8 mouse cellular contexts compared by ENCODE assay signal in genomic region chr19:29066981-29067471, GRCm38 (mm10). TPM values are rescaled to one million over a fixed set of nuclear protein-coding genes. Genes with fewer than 3 reads are reported as not detected.
DNase-seq lines count a peak whose midpoint lies in the region; ATAC-seq and TF ChIP-seq lines count a peak whose summit lies in the region.

No protein-coding gene starts in this region.

- 11% methylated on average over 11 of the region's 11 CpGs for WGBS in embryonic facial prominence, embryonic 12.5 days
- WGBS in heart, embryonic 14.5 days, result 4% methylated on average over 11 of the region's 11 CpGs
- 21% methylated on average over 11 of the region's 11 CpGs for WGBS in kidney, embryonic 16.5 days

- H3K27ac ChIP-seq in embryonic facial prominence, embryonic 12.5 days, result no peak overlapping the region
- peak overlapping the region; percentile 60 to 86 for H3K27ac ChIP-seq in heart, embryonic 14.5 days (replicated peaks in 1 of 2; ENCODE audit: control insufficient read depth in 1 of 2, insufficient read depth in 1 of 2, low read depth in 2 of 2, low read length in 2 of 2)
- H3K27ac ChIP-seq in kidney, embryonic 16.5 days (ENCODE audit: low read length), result no peak overlapping the region

- peak overlapping the region; percentile 72 for H3K4me3 ChIP-seq in E14TG2a.4 (replicated peaks; ENCODE audit: low read length)
- H3K4me3 ChIP-seq in embryonic facial prominence, embryonic 12.5 days, result no peak overlapping the region
- H3K4me3 ChIP-seq in heart, embryonic 14.5 days (ENCODE audit: control insufficient read depth in 1 of 2, insufficient read depth in 1 of 2, low read depth in 1 of 2, low read length in 2 of 2), result peak overlapping the region; percentile 37 to 39
- peak overlapping the region; percentile 30 for H3K4me3 ChIP-seq in kidney, embryonic 16.5 days (ENCODE audit: low read length)

- ATAC-seq in embryonic facial prominence, embryonic 12.5 days (ENCODE audit: insufficient number of reproducible peaks, insufficient read depth, low FRiP score, low TSS enrichment), result no peak
- ATAC-seq in heart, embryonic 14.5 days (ENCODE audit: insufficient number of reproducible peaks, insufficient read depth, low FRiP score, low read depth), result peak; percentile 71
- ATAC-seq in kidney, embryonic 16.5 days (ENCODE audit: low FRiP score, low TSS enrichment), result peak; percentile 64

- peaks cover 46% of the 10 kb centered on the region for H3K4me1 ChIP-seq in E14TG2a.4 (replicated peaks; ENCODE audit: low read depth, low read length)
- H3K4me1 ChIP-seq in embryonic facial prominence, embryonic 12.5 days, result 0 out of 2 replicates have a peak, but pooled peaks cover 3% of the 10 kb centered on the region
- H3K4me1 ChIP-seq in heart, embryonic 14.5 days (ENCODE audit: control insufficient read depth in 2 of 2, insufficient read depth in 2 of 2, low read length in 2 of 2), result peaks cover 4 to 15% of the 10 kb centered on the region in 2 experiments; a peak in 3 of 4 replicates
- H3K4me1 ChIP-seq in kidney, embryonic 16.5 days (ENCODE audit: insufficient read depth, low read length), result peaks cover 15% of the 10 kb centered on the region

- no peak overlapping the region for H3K9ac ChIP-seq in embryonic facial prominence, embryonic 12.5 days
- peak overlapping the region; percentile 70 for H3K9ac ChIP-seq in heart, embryonic 14.5 days (ENCODE audit: low read length)
- no peak overlapping the region for H3K9ac ChIP-seq in kidney, embryonic 16.5 days (replicated peaks; ENCODE audit: low read length)

- peak; percentile 85 for DNase-seq in adipocyte (ENCODE audit: low spot score)
- DNase-seq in lung, postnatal 4 days, result peak; percentile 80
- DNase-seq in retina, postnatal 1 day, result peak; percentile 87
- no peak for DNase-seq in left cerebral cortex, adult 18-20 months (ENCODE audit: low spot score in 2 of 2)

- 0 out of 2 replicates have a peak overlapping the region, but pooled peaks have one; percentile 4 for H3K4me2 ChIP-seq in embryonic facial prominence, embryonic 12.5 days (replicated peaks)
- peak overlapping the region; percentile 67 for H3K4me2 ChIP-seq in heart, embryonic 14.5 days (ENCODE audit: low read length)
- peak overlapping the region; percentile 43 for H3K4me2 ChIP-seq in kidney, embryonic 16.5 days (replicated peaks; ENCODE audit: low read depth, low read length)

- H3K9me3 ChIP-seq in E14TG2a.4 (ENCODE audit: low read length), result no peaks in the 10 kb centered on the region
- H3K9me3 ChIP-seq in embryonic facial prominence, embryonic 12.5 days, result no peaks in the 10 kb centered on the region
- H3K9me3 ChIP-seq in heart, embryonic 14.5 days (ENCODE audit: control insufficient read depth, low read length), result no peaks in the 10 kb centered on the region
- H3K9me3 ChIP-seq in kidney, embryonic 16.5 days (ENCODE audit: low read length), result no peaks in the 10 kb centered on the region

- peaks cover 9% of the 10 kb centered on the region; the same call in 1 of the 2 replicates for H3K36me3 ChIP-seq in E14TG2a.4 (ENCODE audit: insufficient read depth, low read length)
- H3K36me3 ChIP-seq in embryonic facial prominence, embryonic 12.5 days, result no peaks in the 10 kb centered on the region
- H3K36me3 ChIP-seq in heart, embryonic 14.5 days (ENCODE audit: control insufficient read depth, insufficient read depth, low read length), result no peaks in the 10 kb centered on the region
- H3K36me3 ChIP-seq in kidney, embryonic 16.5 days (ENCODE audit: insufficient read depth, low read length), result no peaks in the 10 kb centered on the region

- no peaks in the 10 kb centered on the region for H3K27me3 ChIP-seq in E14TG2a.4 (ENCODE audit: insufficient read depth, low read length)
- H3K27me3 ChIP-seq in embryonic facial prominence, embryonic 12.5 days, result no peaks in the 10 kb centered on the region
- H3K27me3 ChIP-seq in heart, embryonic 14.5 days (ENCODE audit: control insufficient read depth, insufficient read depth, low read length), result no peaks in the 10 kb centered on the region
- H3K27me3 ChIP-seq in kidney, embryonic 16.5 days (ENCODE audit: insufficient read depth, low read length), result no peaks in the 10 kb centered on the region

- TF ChIP-seq CTCF in E14TG2a.4 (conservative IDR thresholded peaks at IDR 0.05; ENCODE audit: low read length), result no peak

RNA-seq across cellular contexts. Expression of gene Ak3, which starts 19.3 kb away (rescaled TPM):
- 73.4 and 74.8 TPM in 2 replicates for polyA plus RNA-seq in embryonic facial prominence, embryonic 12.5 days (2016; fragmentation: Nextera tagmentation; extraction: Ambion mirVana)
- 95.1 and 96.4 TPM in 2 replicates for polyA plus RNA-seq in heart, embryonic 14.5 days (2014; fragmentation: Nextera tagmentation; extraction: Ambion mirVana)
- 105 and 106 TPM in 2 replicates for polyA plus RNA-seq in kidney, embryonic 16.5 days (2015; fragmentation: Nextera tagmentation; extraction: Ambion mirVana)
- total RNA-seq in left cerebral cortex, adult 18-20 months (2021), result 10 to 100 TPM; 53.7 to 54.9 TPM

RNA-seq across cellular contexts. Expression of gene Rcl1, which starts 34.1 kb away (rescaled TPM):
- polyA plus RNA-seq in embryonic facial prominence, embryonic 12.5 days (2016; fragmentation: Nextera tagmentation; extraction: Ambion mirVana), result 62.9 TPM in 2 replicates
- polyA plus RNA-seq in heart, embryonic 14.5 days (2014; fragmentation: Nextera tagmentation; extraction: Ambion mirVana), result 16.6 and 18.7 TPM in 2 replicates
- 65.4 and 66.0 TPM in 2 replicates for polyA plus RNA-seq in kidney, embryonic 16.5 days (2015; fragmentation: Nextera tagmentation; extraction: Ambion mirVana)
- total RNA-seq in left cerebral cortex, adult 18-20 months (2021), result 10 to 100 TPM; 16.4 to 19.0 TPM

Comparison
In these comparisons a context has a peak if more than half of its experiments do, and no peak if none do; other contexts are left out.
1. DNase-seq: peak in adipocyte (single experiment), lung, postnatal 4 days (2 of 2) and retina, postnatal 1 day (single experiment); none in left cerebral cortex, adult 18-20 months (0 of 2).
2. H3K27ac ChIP-seq: peak in heart, embryonic 14.5 days (2 of 2); none in embryonic facial prominence, embryonic 12.5 days (single experiment) and kidney, embryonic 16.5 days (single experiment).
3. H3K4me2 ChIP-seq: peak in every context shown above with its lines; median percentile 67 in heart, embryonic 14.5 days; 43 in kidney, embryonic 16.5 days; 4 in embryonic facial prominence, embryonic 12.5 days.